Mouse (Mus musculus): ENCODE results near the gene St8sia1. TPM values are rescaled to one million over a fixed set of nuclear protein-coding genes. Genes with fewer than 3 reads are reported as not detected.

Gene St8sia1
- polyA plus RNA-seq, 1 experiment from 2014 or later: 1.1 TPM

GRCm38 (mm10) chr6:142830221-142830620 lies 134.0 kb downstream of the St8sia1 start:
- Histone ChIP-seq H3K9me3 (ENCODE audit: control insufficient read depth, low read length) (no peaks in the 10 kb centered on the region), H3K4me2 (ENCODE audit: low read length) (no peak overlapping the region), H3K4me1 (ENCODE audit: control insufficient read depth in 2 of 2, insufficient read depth in 2 of 2, low read length in 2 of 2) (peaks cover 5 to 6% of the 10 kb centered on the region in 2 experiments; a peak in 2 of 4 replicates), H3K36me3 (ENCODE audit: control insufficient read depth, insufficient read depth, low read length) (no peaks in the 10 kb centered on the region), H3K9ac (ENCODE audit: low read length) (no peak overlapping the region), H3K4me3 (ENCODE audit: control insufficient read depth in 1 of 2, insufficient read depth in 1 of 2, low read depth in 1 of 2, low read length in 2 of 2) (no peak overlapping the region), H3K27me3 (ENCODE audit: control insufficient read depth, insufficient read depth, low read length) (no peaks in the 10 kb centered on the region; the same call in 1 of the 2 replicates), H3K27ac (replicated peaks in 1 of 2; ENCODE audit: control insufficient read depth in 1 of 2, insufficient read depth in 1 of 2, low read depth in 2 of 2, low read length in 2 of 2) (no peak overlapping the region)
- WGBS: 94% methylated on average over 3 of the region's 3 CpGs
- no peak for ATAC-seq (ENCODE audit: insufficient number of reproducible peaks, insufficient read depth, low FRiP score, low read depth)

GRCm38 (mm10) chr6:142825449-142825848 lies 138.8 kb downstream of the St8sia1 start:
- WGBS: 74% methylated on average over 5 of the region's 5 CpGs

DNA sequence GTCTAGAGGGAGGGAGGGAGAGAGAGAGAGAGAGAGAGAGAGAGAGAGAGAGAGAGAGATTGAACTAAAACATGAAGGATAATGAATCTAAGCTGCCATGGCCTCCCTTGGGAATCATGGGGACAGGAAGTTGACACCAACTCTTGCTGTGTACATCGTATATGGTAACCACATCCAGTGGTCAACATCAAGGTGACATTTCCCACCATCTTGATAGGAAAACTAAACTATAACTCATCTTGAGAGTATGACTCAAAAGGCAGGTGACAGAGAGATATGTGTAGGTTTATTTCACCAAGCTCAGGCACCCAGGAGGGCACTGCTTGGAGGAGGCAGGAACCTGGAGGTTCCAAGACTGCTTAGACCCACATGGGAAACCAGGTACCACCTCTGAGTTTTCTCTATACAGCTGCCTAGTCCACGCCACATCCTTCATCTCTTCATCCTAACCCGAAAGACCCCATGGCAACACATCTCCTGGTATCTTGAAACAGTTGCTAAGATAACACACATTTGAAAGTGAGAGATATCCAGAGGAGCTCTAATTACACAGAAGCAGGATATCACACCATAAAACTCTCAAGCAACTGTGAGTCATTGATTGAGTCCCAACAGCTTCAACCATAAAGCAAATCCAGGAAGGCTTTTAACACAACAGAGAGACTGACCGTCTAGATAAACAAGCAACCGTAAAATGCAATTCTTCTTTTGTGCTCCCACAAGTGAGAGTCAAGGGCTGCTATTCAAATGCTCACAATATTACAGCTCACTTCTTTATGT lies 141.1 kb downstream of the St8sia1 start:
- Histone ChIP-seq H3K9me3 (ENCODE audit: control insufficient read depth, low read length) (no peaks in the 10 kb centered on the region), H3K9ac (ENCODE audit: low read length) (no peak overlapping the region), H3K27me3 (ENCODE audit: control insufficient read depth, insufficient read depth, low read length) (no peaks in the 10 kb centered on the region), H3K4me2 (ENCODE audit: low read length) (no peak overlapping the region), H3K36me3 (ENCODE audit: control insufficient read depth, insufficient read depth, low read length) (no peaks in the 10 kb centered on the region), H3K27ac (replicated peaks in 1 of 2; ENCODE audit: control insufficient read depth in 1 of 2, insufficient read depth in 1 of 2, low read depth in 2 of 2, low read length in 2 of 2) (no peak overlapping the region), H3K4me1 (ENCODE audit: control insufficient read depth in 2 of 2, insufficient read depth in 2 of 2, low read length in 2 of 2) (no peaks in the 10 kb centered on the region), H3K4me3 (ENCODE audit: control insufficient read depth in 1 of 2, insufficient read depth in 1 of 2, low read depth in 1 of 2, low read length in 2 of 2) (no peak overlapping the region)
- WGBS: 64% methylated on average over 5 of the region's 5 CpGs
- no peak for ATAC-seq (ENCODE audit: insufficient number of reproducible peaks, insufficient read depth, low FRiP score, low read depth)

More at GRCm38 (mm10) chr6:142825449-142825848, 138.8 kb downstream of the St8sia1 start:
- no peaks in the 10 kb centered on the region for H3K9me3 ChIP-seq (ENCODE audit: control insufficient read depth, low read length)
- H3K4me3 ChIP-seq (ENCODE audit: control insufficient read depth in 1 of 2, insufficient read depth in 1 of 2, low read depth in 1 of 2, low read length in 2 of 2): no peak overlapping the region
- H3K27me3 ChIP-seq (ENCODE audit: control insufficient read depth, insufficient read depth, low read length): no peaks in the 10 kb centered on the region; the same call in 1 of the 2 replicates
- no peak overlapping the region for H3K4me2 ChIP-seq (ENCODE audit: low read length)
- ATAC-seq (ENCODE audit: insufficient number of reproducible peaks, insufficient read depth, low FRiP score, low read depth): no peak
- no peaks in the 10 kb centered on the region for H3K4me1 ChIP-seq (ENCODE audit: control insufficient read depth in 2 of 2, insufficient read depth in 2 of 2, low read length in 2 of 2)
- H3K9ac ChIP-seq (ENCODE audit: low read length): no peak overlapping the region
- H3K27ac ChIP-seq (replicated peaks in 1 of 2; ENCODE audit: control insufficient read depth in 1 of 2, insufficient read depth in 1 of 2, low read depth in 2 of 2, low read length in 2 of 2): no peak overlapping the region
- H3K36me3 ChIP-seq (ENCODE audit: control insufficient read depth, insufficient read depth, low read length): no peaks in the 10 kb centered on the region

DNA sequence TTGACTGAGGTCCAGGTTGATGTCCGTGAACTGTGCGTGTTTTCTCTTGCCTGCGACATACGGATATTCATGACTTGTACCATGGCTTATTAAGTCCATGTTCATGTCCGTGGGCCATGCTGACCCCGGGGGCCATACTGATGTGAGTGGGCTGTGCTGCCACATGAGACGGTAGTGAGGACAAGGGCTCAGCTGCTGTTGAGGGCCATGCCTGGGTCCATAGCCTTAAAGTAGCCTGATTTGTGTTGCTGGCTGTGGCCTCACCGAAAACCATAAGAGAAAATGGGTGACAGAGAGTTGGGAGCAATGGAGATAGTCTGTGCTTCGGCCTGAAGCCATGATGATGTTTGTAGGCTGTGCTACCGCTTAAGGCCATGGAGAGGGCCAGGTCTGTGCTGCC lies 145.9 kb downstream of the St8sia1 start:
- H3K4me1 ChIP-seq (ENCODE audit: control insufficient read depth in 2 of 2, insufficient read depth in 2 of 2, low read length in 2 of 2): 0 out of 4 replicates have a peak, but pooled peaks cover 0 to 3% of the 10 kb centered on the region in 2 experiments
- H3K36me3 ChIP-seq (ENCODE audit: control insufficient read depth, insufficient read depth, low read length): no peaks in the 10 kb centered on the region
- no peak overlapping the region for H3K27ac ChIP-seq (replicated peaks in 1 of 2; ENCODE audit: control insufficient read depth in 1 of 2, insufficient read depth in 1 of 2, low read depth in 2 of 2, low read length in 2 of 2)
- WGBS: 87% methylated on average over 10 of the region's 10 CpGs
- H3K9ac ChIP-seq (ENCODE audit: low read length): no peak overlapping the region
- ATAC-seq (ENCODE audit: insufficient number of reproducible peaks, insufficient read depth, low FRiP score, low read depth): no peak
- H3K4me3 ChIP-seq (ENCODE audit: control insufficient read depth in 1 of 2, insufficient read depth in 1 of 2, low read depth in 1 of 2, low read length in 2 of 2): no peak overlapping the region
- H3K9me3 ChIP-seq (ENCODE audit: control insufficient read depth, low read length): no peaks in the 10 kb centered on the region
- H3K27me3 ChIP-seq (ENCODE audit: control insufficient read depth, insufficient read depth, low read length): no peaks in the 10 kb centered on the region
- no peak overlapping the region for H3K4me2 ChIP-seq (ENCODE audit: low read length)

DNA sequence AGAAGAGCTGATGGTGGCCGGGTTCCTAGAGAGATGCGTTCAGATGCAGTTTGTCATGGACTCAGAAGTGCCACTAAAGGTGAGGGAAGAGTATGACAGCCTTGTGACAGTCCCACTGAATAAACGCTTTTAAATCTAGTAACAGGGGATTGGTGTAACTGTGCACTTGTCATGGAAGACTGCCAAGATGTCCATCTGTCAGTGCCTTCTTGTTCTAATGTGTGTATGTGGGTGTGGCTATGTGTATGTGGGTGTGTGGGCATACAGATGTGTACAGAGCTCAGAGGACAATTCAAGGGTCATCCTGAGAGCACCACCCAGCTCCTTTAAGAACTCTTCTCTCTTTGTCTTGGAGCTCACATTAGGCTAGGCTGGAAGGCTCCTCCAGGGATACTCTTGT lies 148.7 kb downstream of the St8sia1 start:
- Histone ChIP-seq H3K27me3 (ENCODE audit: control insufficient read depth, insufficient read depth, low read length) (no peaks in the 10 kb centered on the region), H3K4me3 (ENCODE audit: control insufficient read depth in 1 of 2, insufficient read depth in 1 of 2, low read depth in 1 of 2, low read length in 2 of 2) (no peak overlapping the region), H3K9me3 (ENCODE audit: control insufficient read depth, low read length) (no peaks in the 10 kb centered on the region), H3K9ac (ENCODE audit: low read length) (no peak overlapping the region), H3K27ac (replicated peaks in 1 of 2; ENCODE audit: control insufficient read depth in 1 of 2, insufficient read depth in 1 of 2, low read depth in 2 of 2, low read length in 2 of 2) (no peak overlapping the region), H3K4me1 (ENCODE audit: control insufficient read depth in 2 of 2, insufficient read depth in 2 of 2, low read length in 2 of 2) (0 out of 4 replicates have a peak, but pooled peaks cover 0 to 3% of the 10 kb centered on the region in 2 experiments), H3K4me2 (ENCODE audit: low read length) (no peak overlapping the region), H3K36me3 (ENCODE audit: control insufficient read depth, insufficient read depth, low read length) (no peaks in the 10 kb centered on the region)
- WGBS: 61% methylated on average over 3 of the region's 3 CpGs
- ATAC-seq (ENCODE audit: insufficient number of reproducible peaks, insufficient read depth, low FRiP score, low read depth): no peak

DNA sequence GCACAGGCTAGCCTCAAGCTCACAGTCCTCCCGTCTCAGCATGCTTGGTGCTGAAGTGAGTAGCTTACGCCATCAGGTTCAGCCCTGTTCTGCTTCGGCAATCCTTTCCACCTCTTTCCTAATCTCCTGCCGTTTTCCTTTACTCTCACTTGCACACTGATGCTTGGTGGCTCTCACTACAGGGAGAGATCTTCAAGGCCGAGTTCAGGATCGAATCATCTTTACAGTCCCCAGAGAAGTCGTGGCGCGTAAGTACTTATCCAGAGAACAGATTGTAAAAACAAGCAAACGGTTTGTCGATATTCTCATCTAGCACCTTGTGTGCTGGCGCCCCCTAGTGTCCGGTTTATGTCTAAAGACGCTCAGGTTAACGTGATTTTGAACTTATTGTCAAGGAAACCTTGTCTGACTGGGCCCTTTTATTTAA lies 149.7 kb downstream of the St8sia1 start:
- ATAC-seq (ENCODE audit: insufficient number of reproducible peaks, insufficient read depth, low FRiP score, low read depth): no peak
- 2% methylated on average over 15 of the region's 15 CpGs for WGBS

DNA sequence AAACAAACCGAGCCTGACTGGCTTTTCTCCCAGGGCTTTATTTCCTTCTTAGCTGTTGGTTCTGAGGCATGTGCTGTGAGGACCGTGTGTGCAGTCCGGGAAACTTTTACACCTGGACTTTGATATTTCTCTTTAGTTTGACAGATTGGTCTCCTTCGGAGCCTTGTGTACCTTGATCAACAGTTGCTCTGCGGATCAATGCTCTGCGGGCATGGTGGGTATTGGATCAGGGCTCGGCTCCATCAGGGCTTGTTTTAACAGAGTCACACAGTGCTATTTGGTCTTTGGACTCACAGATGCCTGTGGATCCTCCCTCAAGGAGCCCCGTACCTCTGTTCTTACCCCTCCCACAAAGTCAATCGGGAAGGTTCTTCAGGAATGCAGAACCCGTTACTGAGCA lies 150.2 kb downstream of the St8sia1 start:
- Histone ChIP-seq H3K9ac (ENCODE audit: low read length) (peak overlapping the region; percentile 70), H3K36me3 (ENCODE audit: control insufficient read depth, insufficient read depth, low read length) (no peaks in the 10 kb centered on the region), H3K27ac (replicated peaks in 1 of 2; ENCODE audit: control insufficient read depth in 1 of 2, insufficient read depth in 1 of 2, low read depth in 2 of 2, low read length in 2 of 2) (no peak overlapping the region), H3K27me3 (ENCODE audit: control insufficient read depth, insufficient read depth, low read length) (no peaks in the 10 kb centered on the region), H3K4me3 (ENCODE audit: control insufficient read depth in 1 of 2, insufficient read depth in 1 of 2, low read depth in 1 of 2, low read length in 2 of 2) (peak overlapping the region in 1 of 2 experiments; percentile 48; a peak in 2 of 4 replicates), H3K4me1 (ENCODE audit: control insufficient read depth in 2 of 2, insufficient read depth in 2 of 2, low read length in 2 of 2) (0 out of 4 replicates have a peak, but pooled peaks cover 0 to 3% of the 10 kb centered on the region in 2 experiments), H3K9me3 (ENCODE audit: control insufficient read depth, low read length) (no peaks in the 10 kb centered on the region), H3K4me2 (ENCODE audit: low read length) (peak overlapping the region; percentile 80)
- ATAC-seq (ENCODE audit: insufficient number of reproducible peaks, insufficient read depth, low FRiP score, low read depth): no peak
- WGBS: 67% methylated on average over 10 of the region's 10 CpGs

More for the DNA sequence above, 149.7 kb downstream of the St8sia1 start:
- Histone ChIP-seq H3K4me3 (ENCODE audit: control insufficient read depth in 1 of 2, insufficient read depth in 1 of 2, low read depth in 1 of 2, low read length in 2 of 2) (peak overlapping the region; percentile 48 to 55), H3K36me3 (ENCODE audit: control insufficient read depth, insufficient read depth, low read length) (no peaks in the 10 kb centered on the region), H3K4me1 (ENCODE audit: control insufficient read depth in 2 of 2, insufficient read depth in 2 of 2, low read length in 2 of 2) (0 out of 4 replicates have a peak, but pooled peaks cover 0 to 3% of the 10 kb centered on the region in 2 experiments), H3K27ac (replicated peaks in 1 of 2; ENCODE audit: control insufficient read depth in 1 of 2, insufficient read depth in 1 of 2, low read depth in 2 of 2, low read length in 2 of 2) (no peak overlapping the region), H3K27me3 (ENCODE audit: control insufficient read depth, insufficient read depth, low read length) (no peaks in the 10 kb centered on the region), H3K4me2 (ENCODE audit: low read length) (peak overlapping the region; percentile 80), H3K9me3 (ENCODE audit: control insufficient read depth, low read length) (no peaks in the 10 kb centered on the region), H3K9ac (ENCODE audit: low read length) (peak overlapping the region; percentile 70)
